Mouse (Mus musculus): ENCODE results near the gene Ndufb7. TPM values are rescaled to one million over a fixed set of nuclear protein-coding genes. Genes with fewer than 3 reads are reported as not detected.

Ndufb7 gene
- total RNA-seq, 2 experiments from 2014 or later: 752 to 766 TPM

DNA sequence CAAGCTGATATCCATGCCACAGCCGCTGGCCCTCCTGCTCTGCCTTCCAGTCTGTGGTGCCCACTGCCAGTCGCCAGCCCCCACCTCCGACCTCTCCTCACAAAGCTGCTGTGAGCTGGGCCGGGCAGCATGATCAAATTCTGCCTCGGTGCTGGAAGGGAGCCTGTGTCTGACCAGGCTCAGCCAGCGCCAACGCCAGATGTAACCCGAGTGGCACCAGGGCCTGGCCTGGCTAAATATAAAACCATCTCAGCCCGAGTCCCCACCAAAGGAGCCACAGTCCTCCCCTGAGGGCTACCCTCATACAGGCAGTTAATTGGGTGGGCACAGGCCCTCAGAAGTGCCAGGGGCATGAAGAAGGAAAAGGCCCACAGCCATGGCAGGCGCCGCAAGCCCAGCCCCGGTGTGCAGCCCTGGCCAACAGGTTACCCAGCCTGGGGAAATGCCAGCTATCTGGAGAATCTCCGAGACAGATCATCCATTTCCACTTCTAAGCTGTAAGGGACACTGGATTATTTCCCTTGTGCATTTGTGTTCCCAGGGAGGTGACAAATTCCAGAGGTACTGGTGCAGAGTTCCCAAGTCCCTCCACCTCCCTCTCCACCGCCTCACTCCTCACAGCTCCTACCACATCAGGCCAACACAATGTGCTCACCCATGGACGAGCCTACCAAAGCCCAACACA lies 8.3 kb downstream of the Ndufb7 start:
- intact Hi-C loops (cut with DNase I): no loop called here
- DNase-seq (ENCODE audit: low spot score): no peak

DNA sequence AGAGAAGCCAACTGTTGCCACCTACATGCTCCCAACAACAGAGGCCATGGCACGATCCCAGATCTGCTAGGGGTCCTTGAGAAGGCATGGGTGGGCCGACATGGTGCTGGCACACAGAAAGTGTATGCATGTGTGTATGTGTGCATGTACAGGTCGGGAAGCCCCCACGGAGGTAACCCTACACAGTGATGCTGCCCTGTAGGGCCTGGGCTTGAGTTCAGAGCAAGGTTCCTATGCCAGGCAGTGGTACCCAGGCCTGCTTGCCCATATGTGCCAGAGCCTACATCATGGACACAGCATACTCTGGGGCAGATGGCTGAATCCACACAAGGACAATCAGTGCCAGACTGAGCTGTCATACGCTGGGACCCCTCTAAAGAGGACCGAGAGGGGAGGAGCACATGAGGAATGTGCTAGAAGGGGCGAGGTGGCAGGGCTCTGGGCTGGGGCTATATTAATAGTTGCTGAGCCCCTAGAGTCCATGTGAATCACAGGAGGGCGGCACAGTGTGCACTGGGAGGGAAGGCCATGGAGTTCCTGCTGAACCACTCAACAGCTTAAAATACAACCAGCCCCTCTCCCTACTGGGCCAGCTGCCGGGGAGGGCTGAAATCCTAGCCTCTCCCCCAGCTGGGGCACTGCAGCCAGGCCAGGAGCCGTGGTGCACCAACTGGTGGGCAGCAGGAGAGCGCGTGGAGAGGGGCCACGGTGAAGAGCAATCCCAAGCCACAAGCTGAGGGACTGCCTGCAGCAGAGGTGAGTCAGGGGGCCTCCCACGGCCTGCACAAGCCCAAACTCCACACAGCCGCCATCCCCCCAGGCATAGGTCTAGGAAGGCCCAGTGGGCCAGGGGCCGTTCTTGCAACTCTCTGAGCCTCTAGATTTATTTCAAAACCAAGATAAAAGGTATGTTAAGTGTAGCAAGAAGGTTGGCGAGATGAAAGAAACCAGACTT lies 9.4 kb downstream of the Ndufb7 start:
- intact Hi-C loops (cut with DNase I): no loop called here
- no peak for DNase-seq (ENCODE audit: low spot score)

GRCm38 (mm10) chr8:83576516-83576895 lies 10.0 kb downstream of the Ndufb7 start:
- no peak for DNase-seq (ENCODE audit: low spot score)

GRCm38 (mm10) chr8:83576921-83577320 lies 10.4 kb downstream of the Ndufb7 start:
- DNase-seq (ENCODE audit: low spot score): no peak
- intact Hi-C loops (cut with DNase I): no loop called here

More at GRCm38 (mm10) chr8:83576516-83576895, 10.0 kb downstream of the Ndufb7 start:
- intact Hi-C loops (cut with DNase I): no loop called here

- intact Hi-C loops (cut with DNase I): no loop called here
Observed at GRCm38 (mm10) chr8:83577384-83577791, 10.9 kb downstream of the Ndufb7 start.

GRCm38 (mm10) chr8:83578131-83579055 lies 11.9 kb downstream of the Ndufb7 start:
- DNase-seq (ENCODE audit: low spot score): no peak
- intact Hi-C loops (cut with DNase I): no loop called here

More at GRCm38 (mm10) chr8:83577384-83577791, 10.9 kb downstream of the Ndufb7 start:
- DNase-seq (ENCODE audit: low spot score): no peak

GRCm38 (mm10) chr8:83579676-83580075 lies 13.2 kb downstream of the Ndufb7 start:
- DNase-seq (ENCODE audit: low spot score): no peak
- intact Hi-C loops (cut with DNase I): no loop called here

- no peak for DNase-seq (ENCODE audit: low spot score)
Observed at GRCm38 (mm10) chr8:83580826-83581225, 14.4 kb downstream of the Ndufb7 start.

DNA sequence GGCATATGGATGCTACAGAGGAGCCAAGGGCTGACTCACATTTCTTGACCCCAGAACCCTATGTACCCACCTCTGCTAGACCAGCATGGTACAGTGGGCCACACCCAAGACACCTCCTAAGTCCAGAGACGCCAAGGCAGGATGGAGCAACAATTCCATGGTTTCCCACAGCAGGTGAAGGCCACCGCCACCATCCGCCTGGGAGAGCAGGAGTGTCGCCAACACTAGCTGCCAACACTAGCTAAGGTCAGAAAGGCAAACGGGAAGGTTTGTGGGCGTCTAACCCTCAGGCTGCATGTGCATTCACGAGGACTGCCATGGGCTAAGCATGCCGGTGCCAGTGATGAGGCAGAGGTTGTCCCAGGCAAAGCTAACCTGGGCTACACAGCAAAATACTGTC lies 15.8 kb downstream of the Ndufb7 start:
- intact Hi-C loops (cut with DNase I): no loop called here
- DNase-seq (ENCODE audit: low spot score): no peak

More at GRCm38 (mm10) chr8:83580826-83581225, 14.4 kb downstream of the Ndufb7 start:
- intact Hi-C loops (cut with DNase I): no loop called here

DNA sequence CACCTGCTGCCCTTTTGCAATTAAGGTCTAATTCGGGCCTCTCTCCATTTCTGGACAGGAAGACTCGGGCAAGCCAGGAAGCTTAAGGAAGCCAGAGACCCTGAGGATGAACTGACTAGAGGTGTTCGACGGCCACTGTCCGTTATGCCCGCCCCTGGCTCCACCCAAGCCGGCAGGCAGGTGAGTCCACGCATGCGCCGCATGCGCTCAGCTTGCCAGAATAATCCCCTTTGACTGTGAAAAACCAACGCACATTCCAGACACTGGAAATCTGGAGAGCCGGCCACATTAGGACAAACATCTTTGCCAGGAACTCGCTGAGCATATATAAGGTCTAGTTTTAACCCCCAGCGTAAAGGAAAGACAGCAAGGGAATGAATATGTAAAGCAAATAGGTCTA lies 16.8 kb downstream of the Ndufb7 start:
- no peak for DNase-seq (ENCODE audit: low spot score)
- intact Hi-C loops (cut with DNase I): no loop called here

DNA sequence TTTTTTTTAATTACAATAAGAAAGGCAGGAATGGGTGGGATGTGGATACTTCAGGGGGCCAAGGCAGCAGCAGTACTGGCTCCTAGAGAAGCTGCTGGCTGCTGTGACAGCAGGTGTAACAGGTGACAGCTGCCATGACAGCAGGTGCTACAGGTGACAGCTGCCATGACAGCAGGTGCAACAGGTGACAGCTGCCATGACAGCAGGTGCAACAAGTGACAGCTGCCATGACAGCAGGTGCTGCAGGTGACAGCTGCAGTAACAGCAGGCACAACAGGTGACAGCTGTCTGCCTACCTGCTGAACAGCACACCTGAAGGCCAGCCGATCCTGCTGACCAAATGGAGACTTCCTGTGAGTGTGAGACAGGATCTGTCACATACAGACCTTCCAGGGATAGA lies 18.3 kb downstream of the Ndufb7 start:
- no peak for DNase-seq (ENCODE audit: low spot score)
- intact Hi-C loops (cut with DNase I): no loop called here

GRCm38 (mm10) chr8:83585333-83585732 lies 18.9 kb downstream of the Ndufb7 start:
- intact Hi-C loops (cut with DNase I): no loop called here
- no peak for DNase-seq (ENCODE audit: low spot score)

DNA sequence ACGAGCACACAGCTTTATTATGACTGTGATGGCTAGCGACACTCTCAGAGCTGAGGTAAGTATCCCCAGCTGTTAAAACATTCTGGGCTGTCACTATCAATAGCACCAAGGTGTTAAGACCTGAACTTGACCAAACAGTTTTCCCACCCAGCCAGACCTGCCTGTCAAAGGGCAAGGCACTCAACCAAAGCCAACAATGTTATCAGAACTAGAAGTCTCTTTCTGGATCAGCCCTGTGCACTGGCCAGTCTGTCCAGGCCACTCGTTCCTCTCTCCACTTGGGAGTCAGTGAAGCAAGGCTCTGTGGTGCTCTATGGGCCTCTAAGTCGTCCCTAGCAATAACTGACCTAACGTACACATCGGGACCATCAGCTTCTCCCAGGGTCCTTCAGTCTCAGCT lies 21.2 kb downstream of the Ndufb7 start:
- no peak for DNase-seq (ENCODE audit: low spot score)
- intact Hi-C loops (cut with DNase I): no loop called here

GRCm38 (mm10) chr8:83588886-83589285 lies 22.4 kb downstream of the Ndufb7 start:
- intact Hi-C loops (cut with DNase I): no loop called here

GRCm38 (mm10) chr8:83590488-83591023 lies 24.1 kb downstream of the Ndufb7 start:
- intact Hi-C loops (cut with DNase I): no loop called here

More at GRCm38 (mm10) chr8:83588886-83589285, 22.4 kb downstream of the Ndufb7 start:
- no peak for DNase-seq (ENCODE audit: low spot score)

DNA sequence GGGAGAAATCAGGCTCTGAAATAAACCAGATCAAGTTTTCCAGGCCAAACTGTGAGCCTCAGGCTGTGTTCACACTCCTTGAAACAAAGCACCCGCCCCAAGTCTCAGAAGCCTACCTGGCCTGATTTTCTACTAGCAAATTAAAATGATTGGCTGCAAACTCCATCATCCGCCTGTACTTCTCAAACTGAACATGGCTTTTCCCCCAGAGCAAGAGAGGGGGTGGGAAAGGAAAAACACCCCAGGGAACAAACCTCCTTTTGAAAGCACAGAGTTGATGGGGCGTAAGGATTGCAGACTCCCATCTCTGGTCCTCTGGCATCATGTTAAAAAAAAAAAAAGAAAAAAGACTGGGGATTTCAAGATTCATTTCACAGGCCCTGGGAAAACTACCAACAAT lies 26.2 kb downstream of the Ndufb7 start:
- intact Hi-C loops (cut with DNase I): no loop called here

More at GRCm38 (mm10) chr8:83590488-83591023, 24.1 kb downstream of the Ndufb7 start:
- no peak for DNase-seq (ENCODE audit: low spot score)

GRCm38 (mm10) chr8:83593325-83594166 lies 27.1 kb downstream of the Ndufb7 start:
- intact Hi-C loops (cut with DNase I): no loop called here
- DNase-seq (ENCODE audit: low spot score): no peak

More for the DNA sequence above, 26.2 kb downstream of the Ndufb7 start:
- DNase-seq (ENCODE audit: low spot score): no peak

DNA sequence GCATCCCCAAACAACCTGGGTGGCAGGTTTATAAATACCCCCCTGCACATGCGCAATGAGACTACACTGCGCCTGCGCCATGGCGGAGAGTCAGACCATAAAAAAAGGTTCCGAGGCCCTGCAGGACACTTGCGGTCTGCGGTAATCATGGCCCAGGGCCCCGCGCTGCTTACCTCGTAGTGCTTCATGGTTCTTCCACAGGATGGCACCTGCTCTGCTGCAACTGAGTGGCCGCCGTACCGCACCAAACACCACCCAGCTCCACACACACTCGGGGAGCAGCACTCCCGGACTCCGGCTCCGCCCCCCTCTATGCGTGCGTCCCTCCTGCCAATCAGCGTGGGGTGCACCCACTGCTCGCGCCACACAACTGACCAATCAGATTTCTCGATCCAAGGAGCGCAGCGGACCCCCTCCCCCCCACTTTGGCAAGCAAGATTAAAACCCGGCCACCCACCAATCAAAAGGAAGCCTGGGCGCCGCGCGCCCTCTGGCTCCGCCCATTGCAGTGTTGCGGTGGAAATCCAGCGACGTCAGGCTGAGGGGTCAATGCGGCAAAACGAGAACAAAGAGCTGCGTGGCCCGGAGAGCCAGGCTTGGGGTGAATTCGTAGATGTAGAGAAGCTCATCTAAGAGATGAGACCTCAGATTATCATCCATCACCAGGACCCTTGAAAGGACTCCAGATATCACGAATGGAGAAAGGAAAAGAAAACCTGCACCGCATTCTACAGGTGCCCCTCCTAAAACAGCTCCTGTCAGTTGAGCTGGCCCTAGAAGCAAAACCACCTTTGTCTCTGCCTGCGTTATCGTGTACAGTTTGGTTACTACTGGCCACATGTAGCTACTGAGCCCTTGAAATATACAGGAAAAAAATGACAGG lies 27.9 kb downstream of the Ndufb7 start:
- intact Hi-C loops (cut with DNase I): no loop called here
- peak; percentile 93 for DNase-seq (ENCODE audit: low spot score)
